Mouse (Mus musculus) liver, embryonic 14.5 days (tissue): ENCODE results near the gene Bmp5.

Experiments
- CTCF ChIP-seq: IDR thresholded peaks from 2 replicates; pipeline ENCODE4 v1.5.1; 2016; ENCODE audit warnings: antibody characterized with exemption, low read depth, control low read depth
- EP300 ChIP-seq: IDR thresholded peaks from 2 replicates; pipeline ENCODE4 v1.6.1; 2016; ENCODE audit warnings: antibody characterized with exemption, low read depth

- TF ChIP-seq CTCF = no peak
- no peak for TF ChIP-seq EP300
Observed at GRCm38 (mm10) chr9:75858939-75859338, 83.8 kb downstream of the Bmp5 start.
